Comparison of ENCODE assay signal across 9 mouse cellular contexts in genomic region chr1:90205223-90205622, GRCm38 (mm10). TPM values are rescaled to one million over a fixed set of nuclear protein-coding genes. Genes with fewer than 3 reads are reported as not detected.
A peak's percentile ranks its signal among the peaks of the same experiment; 100 is the strongest.
DNase-seq lines count a peak whose midpoint lies in the region; ATAC-seq and TF ChIP-seq lines count a peak whose summit lies in the region.
"Had no signal": no experiment of that assay in that cellular context is flagged by ENCODE, and none has a peak within 500 bp of the region (broad histone marks: within the 10 kb centered on the region; RNA-seq: fewer than 3 reads in every experiment).

No protein-coding gene starts in this region.

- H3K27ac ChIP-seq in lung, postnatal 0 days (ENCODE audit: low read length) = no peak overlapping the region

- H3K4me3 ChIP-seq in lung, postnatal 0 days (ENCODE audit: low read depth, low read length) = peak overlapping the region; percentile 36

- no peaks in the 10 kb centered on the region; the same call in 1 of the 2 replicates for H3K27me3 ChIP-seq in lung, postnatal 0 days (replicated peaks; ENCODE audit: insufficient read depth, low read length)

- H3K4me2 ChIP-seq in lung, postnatal 0 days (replicated peaks; ENCODE audit: low read depth, low read length) = peak overlapping the region; percentile 48

- peak; percentile 29 for DNase-seq in ovary, adult 18-20 months (ENCODE audit: low spot score)
- no peak for DNase-seq in ovary, postnatal 10 days (ENCODE audit: low spot score)
- peak; percentile 60 for DNase-seq in fibroblast of lung, adult 2 months (ENCODE audit: low read depth)
- peak; percentile 49 to 65 for DNase-seq in heart, postnatal 36 days
- DNase-seq in layer of hippocampus, adult 8-10 months (ENCODE audit: low spot score in 2 of 2) = peak; percentile 54 to 56
- DNase-seq in lung, postnatal 0 days (ENCODE audit: low spot score) = peak; percentile 75
- peak; percentile 49 for DNase-seq in right cerebral cortex, postnatal 4 days

- intact Hi-C loops in heart, postnatal 36 days (cut with DNase I) = loop anchor here (1.0 to 5.0 kb wide), 4 partner anchors 40 to 383 kb away; no protein-coding TSS in a partner anchor

- H3K36me3 ChIP-seq in lung, postnatal 0 days (ENCODE audit: insufficient read depth, low read length) = no peaks in the 10 kb centered on the region

- no peak for TF ChIP-seq EP300 in lung, postnatal 0 days (IDR thresholded peaks at IDR 0.05)

- ATAC-seq in lung, postnatal 0 days = peak; percentile 32; the same call in 1 of the 2 replicates
- no peak for ATAC-seq in megakaryocyte-erythroid progenitor cell, adult 5-6 weeks (replicated peaks; ENCODE audit: low FRiP score, low TSS enrichment, poor library complexity, severe bottlenecking)

- WGBS in lung, postnatal 0 days = 7% methylated on average over 6 of the region's 6 CpGs

- no peaks in the 10 kb centered on the region for H3K4me1 ChIP-seq in lung, postnatal 0 days (ENCODE audit: insufficient read depth, low read depth, low read length)

- H3K9ac ChIP-seq in lung, postnatal 0 days (replicated peaks; ENCODE audit: low read depth) = peak overlapping the region; percentile 60

- TF ChIP-seq CTCF in lung, postnatal 0 days (IDR thresholded peaks at IDR 0.05) = peak; percentile 72

- H3K9me3 ChIP-seq in lung, postnatal 0 days (ENCODE audit: low read length) = no peaks in the 10 kb centered on the region
- H3K9me3 ChIP-seq: megakaryocyte, embryonic 14.5 days had no signal

RNA-seq across cellular contexts. Expression of gene Ackr3, which starts 1.4 kb away (rescaled TPM):
- total RNA-seq in heart, postnatal 36 days (2021) = 10 to 100 TPM; 56.4 to 92.5 TPM
- total RNA-seq in layer of hippocampus, adult 8-10 months (2022) = 10 to 100 TPM; 11.4 to 13.7 (median 12.8) TPM
- polyA plus RNA-seq in lung, postnatal 0 days (2015; fragmentation: Nextera tagmentation; extraction: Ambion mirVana) = 38.4 and 54.8 TPM in 2 replicates
- not detected in 2 replicates for total RNA-seq in megakaryocyte-erythroid progenitor cell, adult 5-6 weeks (2014; fragmentation: Nextera tagmentation)
- not detected in 2 replicates for total RNA-seq in megakaryocyte-erythroid progenitor cell, adult 5-6 weeks (2017)

RNA-seq across cellular contexts. Expression of gene Iqca, which starts 52.0 kb away (rescaled TPM):
- not detected for total RNA-seq in heart, postnatal 36 days (2021)
- 1 to 10 TPM; 1.2 to 1.9 (median 1.3) TPM for total RNA-seq in layer of hippocampus, adult 8-10 months (2022)
- polyA plus RNA-seq in lung, postnatal 0 days (2015; fragmentation: Nextera tagmentation; extraction: Ambion mirVana) = 4.6 and 5.7 TPM in 2 replicates
- total RNA-seq in megakaryocyte-erythroid progenitor cell, adult 5-6 weeks (2014; fragmentation: Nextera tagmentation) = not detected in 2 replicates
- total RNA-seq in megakaryocyte-erythroid progenitor cell, adult 5-6 weeks (2017) = not detected in 2 replicates

Comparison
In these comparisons a context has a peak if more than half of its experiments do, and no peak if none do; other contexts are left out.
1. RNA of gene Ackr3, which starts 1.4 kb away (total RNA-seq): 56.4 to 92.5 TPM in heart, postnatal 36 days and 11.4 to 13.7 TPM in layer of hippocampus, adult 8-10 months; not detected in megakaryocyte-erythroid progenitor cell, adult 5-6 weeks; every median in the first group is over 10 times any median in the second.